Mouse (Mus musculus): Measurements from ENCODE around the gene Clec16a. TPM values are rescaled to one million over a fixed set of nuclear protein-coding genes. Genes with fewer than 3 reads are reported as not detected.

The Clec16a gene
- polyA plus RNA-seq, 1 experiment from 2014 or later: 40.6 TPM

DNA sequence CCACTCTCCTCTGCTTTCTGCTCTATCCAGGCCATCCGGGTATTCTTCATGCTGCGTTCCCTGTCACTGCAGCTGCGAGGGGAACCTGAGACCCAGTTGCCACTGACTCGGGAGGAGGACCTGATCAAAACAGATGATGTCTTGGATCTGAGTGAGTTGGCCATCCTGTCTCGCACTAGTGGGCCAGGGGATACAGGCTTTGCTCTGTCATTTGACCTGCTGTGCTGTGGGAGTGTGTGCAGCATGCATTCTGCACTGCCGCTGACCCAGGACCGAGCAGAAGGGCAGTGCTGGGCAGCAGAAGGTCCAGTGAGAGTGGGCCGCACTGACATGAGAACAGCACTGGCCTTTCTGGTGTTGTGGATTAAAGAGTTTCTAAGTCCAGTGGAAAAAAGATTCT, 99.6 kb downstream of the Clec16a start:
- no peaks in the 10 kb centered on the region for H3K36me3 ChIP-seq
- H3K4me2 ChIP-seq: no peak overlapping the region
- 84% methylated on average over 8 of the region's 8 CpGs for WGBS
- ATAC-seq (ENCODE audit: insufficient number of reproducible peaks, insufficient read depth, low FRiP score, low TSS enrichment, low read depth): no peak
- H3K27ac ChIP-seq: no peak overlapping the region
- no peaks in the 10 kb centered on the region for H3K27me3 ChIP-seq
- peaks cover 3% of the 10 kb centered on the region; the same call in 1 of the 2 replicates for H3K4me1 ChIP-seq (replicated peaks)
- no peak overlapping the region for H3K4me3 ChIP-seq (replicated peaks)
- no peaks in the 10 kb centered on the region for H3K9me3 ChIP-seq
- H3K9ac ChIP-seq (replicated peaks): no peak overlapping the region

- no peak overlapping the region for H3K4me3 ChIP-seq (replicated peaks)
- H3K27ac ChIP-seq: no peak overlapping the region
- H3K9ac ChIP-seq (replicated peaks): no peak overlapping the region
- H3K4me2 ChIP-seq: no peak overlapping the region
- no peak for ATAC-seq (ENCODE audit: insufficient number of reproducible peaks, insufficient read depth, low FRiP score, low TSS enrichment, low read depth)
- H3K9me3 ChIP-seq: no peaks in the 10 kb centered on the region
- H3K36me3 ChIP-seq: no peaks in the 10 kb centered on the region
- peaks cover 15% of the 10 kb centered on the region for H3K4me1 ChIP-seq (replicated peaks)
- H3K27me3 ChIP-seq: 0 out of 2 replicates have a peak, but pooled peaks cover 3% of the 10 kb centered on the region
Observed at GRCm38 (mm10) chr16:10651804-10652203, 106.7 kb downstream of the Clec16a start.

DNA sequence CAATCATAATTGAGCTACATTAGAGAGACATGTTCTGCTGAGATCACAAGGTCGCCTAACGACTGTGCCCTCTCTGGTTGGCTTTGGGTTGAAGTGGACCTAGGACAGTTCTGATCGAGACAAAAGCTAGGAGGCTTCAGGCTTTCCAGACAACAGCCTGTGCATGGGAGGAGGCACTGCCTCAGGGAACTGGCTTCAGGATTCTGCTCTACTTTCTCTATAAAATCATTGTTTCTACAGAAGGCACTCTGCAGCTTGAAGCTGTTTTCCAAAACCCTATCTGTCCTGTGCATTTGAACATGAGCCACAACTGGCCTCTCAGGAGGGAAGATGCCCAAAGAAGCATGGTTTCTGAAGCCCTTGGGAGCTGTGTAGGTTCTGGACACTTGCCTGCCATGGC, 107.8 kb downstream of the Clec16a start:
- Histone ChIP-seq H3K4me2 (no peak overlapping the region), H3K4me3 (replicated peaks) (no peak overlapping the region), H3K9me3 (no peaks in the 10 kb centered on the region), H3K36me3 (no peaks in the 10 kb centered on the region), H3K27ac (no peak overlapping the region), H3K4me1 (replicated peaks) (peaks cover 20% of the 10 kb centered on the region), H3K9ac (replicated peaks) (no peak overlapping the region), H3K27me3 (0 out of 2 replicates have a peak, but pooled peaks cover 5% of the 10 kb centered on the region)
- WGBS: 74% methylated on average over 3 of the region's 3 CpGs
- no peak for ATAC-seq (ENCODE audit: insufficient number of reproducible peaks, insufficient read depth, low FRiP score, low TSS enrichment, low read depth)

- H3K27ac ChIP-seq: no peak overlapping the region
- H3K4me3 ChIP-seq (replicated peaks): no peak overlapping the region
- H3K4me1 ChIP-seq (replicated peaks): peaks cover 20% of the 10 kb centered on the region
Observed at GRCm38 (mm10) chr16:10655236-10655635, 110.1 kb downstream of the Clec16a start.

GRCm38 (mm10) chr16:10655926-10656325, 110.8 kb downstream of the Clec16a start:
- H3K27ac ChIP-seq: peak overlapping the region; percentile 56; the same call in 1 of the 2 replicates
- H3K4me1 ChIP-seq (replicated peaks): peaks cover 20% of the 10 kb centered on the region
- no peak overlapping the region for H3K4me2 ChIP-seq
- H3K9me3 ChIP-seq: no peaks in the 10 kb centered on the region
- H3K4me3 ChIP-seq (replicated peaks): no peak overlapping the region
- no peaks in the 10 kb centered on the region for H3K36me3 ChIP-seq
- H3K27me3 ChIP-seq: 0 out of 2 replicates have a peak, but pooled peaks cover 5% of the 10 kb centered on the region
- no peak for ATAC-seq (ENCODE audit: insufficient number of reproducible peaks, insufficient read depth, low FRiP score, low TSS enrichment, low read depth)
- H3K9ac ChIP-seq (replicated peaks): no peak overlapping the region
- 34% methylated on average over 3 of the region's 3 CpGs for WGBS

More at GRCm38 (mm10) chr16:10655236-10655635, 110.1 kb downstream of the Clec16a start:
- Histone ChIP-seq H3K27me3 (0 out of 2 replicates have a peak, but pooled peaks cover 5% of the 10 kb centered on the region), H3K9ac (replicated peaks) (no peak overlapping the region), H3K9me3 (no peaks in the 10 kb centered on the region), H3K36me3 (no peaks in the 10 kb centered on the region), H3K4me2 (no peak overlapping the region)
- ATAC-seq (ENCODE audit: insufficient number of reproducible peaks, insufficient read depth, low FRiP score, low TSS enrichment, low read depth): no peak
- WGBS: 87% methylated on average over 3 of the region's 3 CpGs

DNA sequence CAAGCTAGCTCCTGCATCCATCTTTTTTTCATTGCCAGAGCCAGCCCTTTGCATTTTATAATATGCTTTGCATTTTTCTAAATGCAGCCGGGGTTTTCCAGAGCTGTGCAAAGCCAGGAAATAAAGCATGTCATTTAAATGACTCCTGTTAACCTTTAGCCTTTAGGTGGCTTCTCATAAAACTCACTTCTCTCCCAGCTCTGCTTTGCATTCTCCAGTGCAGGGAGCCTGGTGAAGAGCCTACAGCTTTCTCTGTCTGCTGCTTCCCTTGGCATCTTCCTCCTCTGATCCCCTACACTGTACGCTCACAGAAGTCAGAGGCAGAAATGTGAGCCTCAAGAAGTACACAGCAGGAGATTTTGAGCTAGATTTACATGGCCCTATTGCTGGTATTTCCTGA, 111.3 kb downstream of the Clec16a start:
- no peaks in the 10 kb centered on the region for H3K9me3 ChIP-seq
- 0 out of 2 replicates have a peak overlapping the region, but pooled peaks have one; percentile 56 for H3K27ac ChIP-seq
- H3K36me3 ChIP-seq: no peaks in the 10 kb centered on the region
- WGBS: 11% methylated on average over 2 of the region's 2 CpGs
- 0 out of 2 replicates have a peak, but pooled peaks cover 5% of the 10 kb centered on the region for H3K27me3 ChIP-seq
- H3K9ac ChIP-seq (replicated peaks): no peak overlapping the region
- peaks cover 20% of the 10 kb centered on the region for H3K4me1 ChIP-seq (replicated peaks)
- peak overlapping the region; percentile 8; the same call in 1 of the 2 replicates for H3K4me2 ChIP-seq
- ATAC-seq (ENCODE audit: insufficient number of reproducible peaks, insufficient read depth, low FRiP score, low TSS enrichment, low read depth): no peak
- H3K4me3 ChIP-seq (replicated peaks): no peak overlapping the region

DNA sequence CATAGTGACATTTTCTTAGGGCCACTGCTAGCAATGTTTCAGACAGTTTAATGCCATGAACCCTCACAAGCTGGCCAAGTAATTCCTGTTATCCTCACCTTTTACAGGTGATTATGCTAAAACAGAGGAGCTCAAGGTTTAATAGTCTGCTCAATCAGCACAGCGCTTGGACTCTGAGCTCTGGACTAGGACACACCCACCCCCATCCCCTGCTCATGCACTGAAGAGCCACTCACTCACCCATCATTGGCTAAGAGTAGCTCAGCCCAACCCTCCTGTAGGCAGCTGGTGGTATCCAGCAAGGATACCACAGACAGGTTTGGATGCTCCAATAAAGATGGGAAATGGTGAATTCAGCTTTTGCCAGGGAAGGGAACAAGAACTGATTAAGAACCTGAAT, 111.8 kb downstream of the Clec16a start:
- H3K27me3 ChIP-seq: 0 out of 2 replicates have a peak, but pooled peaks cover 2% of the 10 kb centered on the region
- 42% methylated on average over 1 of the region's 1 CpGs for WGBS
- no peak overlapping the region for H3K4me3 ChIP-seq (replicated peaks)
- peaks cover 20% of the 10 kb centered on the region for H3K4me1 ChIP-seq (replicated peaks)
- no peak overlapping the region for H3K9ac ChIP-seq (replicated peaks)
- no peak overlapping the region for H3K4me2 ChIP-seq
- no peak for ATAC-seq (ENCODE audit: insufficient number of reproducible peaks, insufficient read depth, low FRiP score, low TSS enrichment, low read depth)
- no peaks in the 10 kb centered on the region for H3K9me3 ChIP-seq
- no peaks in the 10 kb centered on the region for H3K36me3 ChIP-seq
- H3K27ac ChIP-seq: no peak overlapping the region

- H3K4me2 ChIP-seq: no peak overlapping the region
- no peak overlapping the region for H3K4me3 ChIP-seq (replicated peaks)
- H3K4me1 ChIP-seq (replicated peaks): peaks cover 20% of the 10 kb centered on the region
- H3K27me3 ChIP-seq: peaks cover 2% of the 10 kb centered on the region; the same call in 1 of the 2 replicates
- no peaks in the 10 kb centered on the region for H3K9me3 ChIP-seq
- no peak overlapping the region for H3K27ac ChIP-seq
- no peak for ATAC-seq (ENCODE audit: insufficient number of reproducible peaks, insufficient read depth, low FRiP score, low TSS enrichment, low read depth)
- 83% methylated on average over 2 of the region's 2 CpGs for WGBS
- no peak overlapping the region for H3K9ac ChIP-seq (replicated peaks)
- no peaks in the 10 kb centered on the region for H3K36me3 ChIP-seq
Observed at GRCm38 (mm10) chr16:10659211-10659610, 114.1 kb downstream of the Clec16a start.

GRCm38 (mm10) chr16:10660526-10660925, 115.4 kb downstream of the Clec16a start:
- Histone ChIP-seq H3K4me2 (no peak overlapping the region), H3K9me3 (no peaks in the 10 kb centered on the region), H3K36me3 (no peaks in the 10 kb centered on the region), H3K27ac (no peak overlapping the region), H3K27me3 (peaks cover 2% of the 10 kb centered on the region; the same call in 1 of the 2 replicates), H3K4me3 (replicated peaks) (no peak overlapping the region), H3K9ac (replicated peaks) (no peak overlapping the region), H3K4me1 (replicated peaks) (peaks cover 27% of the 10 kb centered on the region)
- no peak for ATAC-seq (ENCODE audit: insufficient number of reproducible peaks, insufficient read depth, low FRiP score, low TSS enrichment, low read depth)

GRCm38 (mm10) chr16:10661385-10661784, 116.2 kb downstream of the Clec16a start:
- no peak for ATAC-seq (ENCODE audit: insufficient number of reproducible peaks, insufficient read depth, low FRiP score, low TSS enrichment, low read depth)
- no peaks in the 10 kb centered on the region for H3K9me3 ChIP-seq
- H3K4me2 ChIP-seq: no peak overlapping the region
- H3K36me3 ChIP-seq: no peaks in the 10 kb centered on the region
- no peak overlapping the region for H3K27ac ChIP-seq
- peaks cover 24% of the 10 kb centered on the region for H3K4me1 ChIP-seq (replicated peaks)
- H3K27me3 ChIP-seq: peaks cover 2% of the 10 kb centered on the region; the same call in 1 of the 2 replicates
- 58% methylated on average over 2 of the region's 2 CpGs for WGBS
- H3K9ac ChIP-seq (replicated peaks): no peak overlapping the region
- no peak overlapping the region for H3K4me3 ChIP-seq (replicated peaks)

GRCm38 (mm10) chr16:10663890-10664731, 119.0 kb downstream of the Clec16a start:
- Histone ChIP-seq H3K9me3 (no peaks in the 10 kb centered on the region), H3K27me3 (no peaks in the 10 kb centered on the region; the same call in 1 of the 2 replicates), H3K9ac (replicated peaks) (no peak overlapping the region), H3K27ac (no peak overlapping the region), H3K36me3 (no peaks in the 10 kb centered on the region), H3K4me1 (replicated peaks) (peaks cover 23% of the 10 kb centered on the region), H3K4me2 (no peak overlapping the region), H3K4me3 (replicated peaks) (no peak overlapping the region)
- no peak for ATAC-seq (ENCODE audit: insufficient number of reproducible peaks, insufficient read depth, low FRiP score, low TSS enrichment, low read depth)
- 82% methylated on average over 12 of the region's 12 CpGs for WGBS

All from limb, embryonic 12.5 days (tissue).